12 mouse cellular contexts compared by ENCODE assay signal in genomic region chr2:173845155-173846029, GRCm38 (mm10).
A peak's percentile ranks its signal among the peaks of the same experiment; 100 is the strongest.
DNase-seq lines count a peak whose midpoint lies in the region; ATAC-seq and TF ChIP-seq lines count a peak whose summit lies in the region.
"Had no signal": no experiment of that assay in that cellular context is flagged by ENCODE, and none has a peak within 500 bp of the region (broad histone marks: within the 10 kb centered on the region; RNA-seq: fewer than 3 reads in every experiment).

No protein-coding gene starts in this region.

- no peak overlapping the region for H3K9ac ChIP-seq in heart, embryonic 11.5 days (ENCODE audit: low read depth, low read length)
- H3K9ac ChIP-seq in liver, postnatal 0 days (replicated peaks): no peak overlapping the region
- H3K9ac ChIP-seq in liver, embryonic 11.5 days (ENCODE audit: low read depth, low read length): no peak overlapping the region
- no peak overlapping the region for H3K9ac ChIP-seq in stomach, postnatal 0 days (ENCODE audit: low read length)
- H3K9ac ChIP-seq: heart, embryonic 13.5 days; lung, embryonic 14.5 days had no signal

- no peak for TF ChIP-seq EP300 in liver, postnatal 0 days (IDR thresholded peaks at IDR 0.05; ENCODE audit: low read depth)
- TF ChIP-seq EP300 in stomach, postnatal 0 days (optimal IDR thresholded peaks at IDR 0.05): no peak

- H3K27ac ChIP-seq in heart, embryonic 10.5 days: no peak overlapping the region
- H3K27ac ChIP-seq in heart, embryonic 11.5 days (ENCODE audit: low read depth, low read length): no peak overlapping the region
- no peak overlapping the region for H3K27ac ChIP-seq in liver, postnatal 0 days (ENCODE audit: low read depth)
- H3K27ac ChIP-seq in liver, embryonic 11.5 days (ENCODE audit: low read depth, low read length): no peak overlapping the region
- H3K27ac ChIP-seq in stomach, postnatal 0 days (replicated peaks): no peak overlapping the region
- H3K27ac ChIP-seq: heart, embryonic 13.5 days had no signal

- no peak for TF ChIP-seq CTCF in liver, postnatal 0 days (IDR thresholded peaks at IDR 0.05; ENCODE audit: low read depth)
- TF ChIP-seq CTCF in stomach, postnatal 0 days (IDR thresholded peaks at IDR 0.05; ENCODE audit: low read depth): no peak

- no peak overlapping the region for H3K4me3 ChIP-seq in heart, embryonic 10.5 days
- no peak overlapping the region for H3K4me3 ChIP-seq in heart, embryonic 11.5 days (ENCODE audit: low read depth, low read length)
- no peak overlapping the region for H3K4me3 ChIP-seq in liver, postnatal 0 days (ENCODE audit: low read depth, low read length)
- H3K4me3 ChIP-seq in liver, embryonic 11.5 days (ENCODE audit: low read depth, low read length): no peak overlapping the region
- no peak overlapping the region for H3K4me3 ChIP-seq in stomach, postnatal 0 days (ENCODE audit: low read depth, low read length)
- H3K4me3 ChIP-seq: heart, embryonic 13.5 days had no signal

- H3K4me1 ChIP-seq in heart, embryonic 10.5 days: 0 out of 2 replicates have a peak, but pooled peaks cover 3% of the 10 kb centered on the region
- no peaks in the 10 kb centered on the region for H3K4me1 ChIP-seq in heart, embryonic 11.5 days (ENCODE audit: control insufficient read depth, insufficient read depth, low read length)
- no peaks in the 10 kb centered on the region for H3K4me1 ChIP-seq in liver, postnatal 0 days (ENCODE audit: insufficient read depth)
- H3K4me1 ChIP-seq in liver, embryonic 11.5 days (replicated peaks; ENCODE audit: control insufficient read depth, insufficient read depth, low read length): no peaks in the 10 kb centered on the region
- H3K4me1 ChIP-seq in stomach, postnatal 0 days (replicated peaks; ENCODE audit: control insufficient read depth, insufficient read depth): no peaks in the 10 kb centered on the region
- H3K4me1 ChIP-seq: heart, embryonic 13.5 days had no signal

- no peaks in the 10 kb centered on the region; the same call in 1 of the 2 replicates for H3K27me3 ChIP-seq in heart, embryonic 10.5 days (ENCODE audit: insufficient read depth, poor library complexity, severe bottlenecking)
- H3K27me3 ChIP-seq in heart, embryonic 11.5 days (ENCODE audit: control insufficient read depth, insufficient read depth, low read length): no peaks in the 10 kb centered on the region
- no peaks in the 10 kb centered on the region for H3K27me3 ChIP-seq in liver, postnatal 0 days (ENCODE audit: insufficient read depth, low read length)
- H3K27me3 ChIP-seq in liver, embryonic 11.5 days (replicated peaks; ENCODE audit: control insufficient read depth, insufficient read depth, low read length): no peaks in the 10 kb centered on the region
- H3K27me3 ChIP-seq in stomach, postnatal 0 days (ENCODE audit: control insufficient read depth, insufficient read depth, low read length): no peaks in the 10 kb centered on the region
- H3K27me3 ChIP-seq: heart, embryonic 13.5 days had no signal

- DNase-seq in heart, embryonic 10.5 days (ENCODE audit: low spot score): peak; percentile 59
- DNase-seq in liver, postnatal 0 days: peak; percentile 7
- no peak for DNase-seq in liver, embryonic 11.5 days (ENCODE audit: low spot score)
- DNase-seq in fibroblast of lung, adult 2 months (ENCODE audit: low read depth): peak; percentile 14
- peak; percentile 7 for DNase-seq in stomach, postnatal 0 days (ENCODE audit: low spot score)
- DNase-seq in testis, postnatal 10 days (ENCODE audit: low spot score): no peak
- DNase-seq: cerebellum, adult 8-10 months; lung, embryonic 14.5 days; right cerebral cortex, postnatal 14 days had no signal

- no peaks in the 10 kb centered on the region for H3K36me3 ChIP-seq in heart, embryonic 10.5 days
- H3K36me3 ChIP-seq in heart, embryonic 11.5 days (ENCODE audit: control insufficient read depth, insufficient read depth, low read length): no peaks in the 10 kb centered on the region
- no peaks in the 10 kb centered on the region for H3K36me3 ChIP-seq in liver, postnatal 0 days (replicated peaks; ENCODE audit: insufficient read depth, low read length)
- H3K36me3 ChIP-seq in liver, embryonic 11.5 days (ENCODE audit: control insufficient read depth, insufficient read depth, low read length): no peaks in the 10 kb centered on the region
- no peaks in the 10 kb centered on the region for H3K36me3 ChIP-seq in stomach, postnatal 0 days (ENCODE audit: control insufficient read depth, insufficient read depth, low read length)
- H3K36me3 ChIP-seq: heart, embryonic 13.5 days had no signal

- H3K4me2 ChIP-seq in heart, embryonic 11.5 days: no peak overlapping the region
- H3K4me2 ChIP-seq in liver, postnatal 0 days (ENCODE audit: low read depth, low read length): no peak overlapping the region
- no peak overlapping the region for H3K4me2 ChIP-seq in liver, embryonic 11.5 days
- no peak overlapping the region for H3K4me2 ChIP-seq in stomach, postnatal 0 days (replicated peaks; ENCODE audit: low read depth)
- H3K4me2 ChIP-seq: heart, embryonic 13.5 days; lung, embryonic 14.5 days had no signal

- no peak for ATAC-seq in heart, embryonic 11.5 days (replicated peaks; ENCODE audit: insufficient number of reproducible peaks, low FRiP score, low TSS enrichment)
- ATAC-seq in liver, postnatal 0 days: no peak
- no peak for ATAC-seq in liver, embryonic 11.5 days (replicated peaks; ENCODE audit: low FRiP score)
- ATAC-seq in stomach, postnatal 0 days (ENCODE audit: low FRiP score, low TSS enrichment): no peak
- ATAC-seq: Patski had no signal

- H3K9me3 ChIP-seq in heart, embryonic 10.5 days: no peaks in the 10 kb centered on the region
- no peaks in the 10 kb centered on the region for H3K9me3 ChIP-seq in heart, embryonic 11.5 days (replicated peaks; ENCODE audit: control insufficient read depth, low read length)
- no peaks in the 10 kb centered on the region for H3K9me3 ChIP-seq in liver, postnatal 0 days (ENCODE audit: low read length)
- H3K9me3 ChIP-seq in liver, embryonic 11.5 days (ENCODE audit: control insufficient read depth, low read length): no peaks in the 10 kb centered on the region
- no peaks in the 10 kb centered on the region for H3K9me3 ChIP-seq in stomach, postnatal 0 days (ENCODE audit: control insufficient read depth, low read length)
- H3K9me3 ChIP-seq: heart, embryonic 13.5 days had no signal

- WGBS in heart, embryonic 10.5 days: 67% methylated on average over 14 of the region's 14 CpGs
- 68% methylated on average over 14 of the region's 14 CpGs for WGBS in heart, embryonic 11.5 days (ENCODE audit: insufficient replicate concordance)
- WGBS in liver, postnatal 0 days (ENCODE audit: insufficient replicate concordance): 78% methylated on average over 14 of the region's 14 CpGs
- WGBS in liver, embryonic 11.5 days: 79% methylated on average over 14 of the region's 14 CpGs
- 68% methylated on average over 14 of the region's 14 CpGs for WGBS in stomach, postnatal 0 days

Comparison
In these comparisons a context has a peak if more than half of its experiments do, and no peak if none do; other contexts are left out.
1. DNase-seq: peak in heart, embryonic 10.5 days (single experiment), liver, postnatal 0 days (single experiment), fibroblast of lung, adult 2 months (single experiment) and stomach, postnatal 0 days (single experiment); none in liver, embryonic 11.5 days (single experiment) and testis, postnatal 10 days (single experiment).